Mouse (Mus musculus) thymus, postnatal 36 days (tissue): ENCODE results near the gene Srxn1.

Source experiments
- DNase-seq, 2 experiments: peaks; one replicate each; pipeline ENCODE4 v3.0.0; 2022; ENCODE audit warnings: mixed read lengths in 2 of 2

Srxn1 gene

GRCm38 (mm10) chr2:152128597-152128996 lies 23.3 kb downstream of the Srxn1 start:
- DNase-seq = no peak

DNA sequence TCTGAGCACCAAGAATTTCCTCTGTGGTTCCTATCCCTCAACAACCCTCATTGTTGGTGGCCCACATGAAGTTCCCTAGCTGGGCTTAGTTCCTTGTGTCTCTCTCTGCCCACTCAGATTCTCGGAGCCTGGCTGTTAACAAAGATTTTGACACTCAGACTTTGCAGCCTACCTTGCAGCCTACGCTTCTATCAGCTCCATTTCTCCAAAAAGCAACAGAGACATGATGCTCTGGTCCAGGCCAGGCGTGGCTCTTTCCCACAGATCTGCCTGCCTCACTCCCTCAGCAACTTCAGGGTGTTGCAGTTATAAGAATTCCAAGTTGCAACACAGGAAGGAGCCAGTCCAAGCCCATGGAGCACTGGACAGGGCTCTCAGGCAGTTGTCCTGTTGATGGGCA lies 24.5 kb downstream of the Srxn1 start:
- no peak for DNase-seq

DNA sequence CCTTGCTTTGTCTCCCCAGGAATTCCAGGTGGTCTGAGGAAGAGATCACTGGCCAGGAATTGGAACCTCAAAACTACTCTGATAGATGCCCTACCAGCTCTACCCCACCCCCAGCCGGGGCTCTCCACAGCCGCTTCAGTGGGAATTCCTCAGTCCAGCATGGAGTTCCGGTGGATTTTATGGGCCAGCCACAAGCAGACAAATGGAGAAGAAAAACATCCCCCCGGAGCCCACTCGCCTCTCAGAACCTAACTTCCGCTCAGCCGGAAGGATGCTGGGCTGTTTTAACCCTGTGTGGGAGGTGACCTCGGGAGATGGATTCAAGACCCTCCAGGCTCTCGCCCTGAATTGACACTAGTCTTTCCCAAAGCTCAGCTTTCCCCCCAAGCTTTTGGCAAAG lies 26.7 kb downstream of the Srxn1 start:
- no peak for DNase-seq

GRCm38 (mm10) chr2:152132691-152133090 lies 27.4 kb downstream of the Srxn1 start:
- no peak for DNase-seq

- DNase-seq = no peak
These were observed 34.1 kb downstream of the Srxn1 start for GRCm38 (mm10) chr2:152139191-152139987.

- DNase-seq = no peak
These were observed 35.6 kb downstream of the Srxn1 start for GRCm38 (mm10) chr2:152140941-152141340.

DNA sequence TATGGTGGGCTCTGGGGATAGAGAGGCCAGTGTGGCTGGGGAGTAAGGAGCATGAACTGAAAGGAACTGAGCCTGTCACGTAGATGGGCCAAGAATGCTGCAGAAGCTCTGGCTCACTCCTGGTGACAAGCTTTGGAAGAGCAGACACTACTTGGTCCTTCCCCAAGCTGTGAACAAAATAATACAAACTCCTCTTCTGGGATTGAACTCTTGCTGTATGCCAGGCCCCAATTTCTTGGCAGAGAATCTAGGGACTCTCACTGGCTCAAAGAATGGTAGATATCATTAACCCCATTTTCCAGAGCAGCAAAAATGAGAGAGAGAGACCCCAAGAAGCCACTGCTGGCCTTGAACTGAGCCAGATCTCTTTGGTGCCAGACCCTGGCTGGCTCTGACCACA lies 36.2 kb downstream of the Srxn1 start:
- DNase-seq = no peak

DNA sequence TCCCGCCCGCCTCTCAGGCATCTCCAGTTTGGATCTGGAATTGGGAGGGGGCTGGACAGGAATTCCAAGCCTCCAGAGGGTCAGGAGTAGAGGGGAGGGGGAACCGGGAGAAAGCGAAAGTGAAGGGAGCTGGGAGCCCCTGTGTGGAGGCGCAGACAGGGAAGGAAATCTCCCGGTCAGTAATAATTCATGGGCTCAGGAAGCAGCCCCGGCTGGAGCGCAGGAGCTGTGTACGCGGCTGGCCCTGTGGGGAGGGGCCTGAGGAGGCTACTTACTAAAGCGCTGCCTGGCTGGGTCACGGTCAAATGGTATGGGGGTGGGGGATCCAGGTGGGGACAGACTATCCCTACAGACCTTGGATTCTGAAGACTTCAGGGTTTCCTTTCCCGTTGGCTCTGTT lies 36.7 kb downstream of the Srxn1 start:
- DNase-seq = no peak

- no peak for DNase-seq
These were observed 37.3 kb downstream of the Srxn1 start for GRCm38 (mm10) chr2:152142571-152142970.

DNA sequence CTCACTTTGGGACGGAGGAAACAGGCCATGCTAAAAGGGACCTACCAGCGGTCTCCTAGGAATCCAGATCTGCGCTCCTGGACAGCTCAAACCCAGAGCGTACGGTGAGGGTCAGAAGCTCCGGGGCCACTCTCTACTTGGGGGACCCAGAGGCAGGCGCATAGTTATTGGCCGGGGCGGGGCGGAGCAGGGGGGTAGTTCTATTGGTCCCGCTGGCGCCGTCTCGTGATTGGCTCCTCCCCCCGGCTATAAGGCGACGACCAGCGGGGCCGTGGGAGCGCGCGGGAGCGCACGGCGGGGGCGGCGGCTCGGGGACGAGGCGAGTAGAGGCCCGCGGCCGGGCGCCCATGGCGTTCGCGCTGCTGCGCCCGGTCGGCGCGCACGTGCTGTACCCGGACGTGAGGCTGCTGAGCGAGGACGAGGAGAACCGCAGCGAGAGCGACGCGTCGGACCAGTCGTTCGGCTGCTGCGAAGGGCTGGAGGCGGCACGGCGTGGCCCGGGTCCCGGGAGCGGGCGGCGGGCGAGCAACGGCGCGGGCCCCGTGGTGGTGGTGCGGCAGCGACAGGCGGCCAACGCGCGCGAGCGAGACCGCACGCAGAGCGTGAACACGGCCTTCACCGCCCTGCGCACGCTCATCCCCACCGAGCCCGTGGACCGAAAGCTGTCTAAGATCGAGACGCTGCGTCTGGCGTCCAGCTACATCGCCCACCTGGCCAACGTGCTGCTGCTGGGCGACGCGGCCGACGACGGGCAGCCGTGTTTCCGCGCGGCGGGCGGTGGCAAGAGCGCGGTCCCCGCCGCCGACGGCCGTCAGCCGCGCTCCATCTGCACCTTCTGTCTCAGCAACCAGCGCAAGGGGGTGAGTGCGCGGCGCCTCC lies 38.2 kb downstream of the Srxn1 start, which contains the start of gene Tcf15:
Gene Tcf15, plus strand, starts transcription at position 283 of the 879 bp plus-strand sequence.
- DNase-seq = peak; percentile 4 to 10

DNA sequence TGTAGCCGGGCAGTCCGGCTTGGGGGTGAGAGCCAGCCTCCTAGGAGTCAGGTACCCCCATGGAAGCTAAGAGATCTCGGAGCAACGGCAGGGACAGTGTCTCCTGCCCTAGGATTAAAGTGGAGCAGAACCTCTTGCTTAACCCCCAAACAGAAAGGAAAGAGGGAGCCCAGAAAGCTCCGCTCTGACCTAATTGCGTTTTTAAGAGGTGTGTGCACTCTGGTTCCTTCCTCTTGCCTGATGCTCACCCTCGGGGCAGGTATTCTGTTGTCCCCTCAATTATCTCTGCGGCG lies 38.8 kb downstream of the Srxn1 start:
- no peak for DNase-seq

DNA sequence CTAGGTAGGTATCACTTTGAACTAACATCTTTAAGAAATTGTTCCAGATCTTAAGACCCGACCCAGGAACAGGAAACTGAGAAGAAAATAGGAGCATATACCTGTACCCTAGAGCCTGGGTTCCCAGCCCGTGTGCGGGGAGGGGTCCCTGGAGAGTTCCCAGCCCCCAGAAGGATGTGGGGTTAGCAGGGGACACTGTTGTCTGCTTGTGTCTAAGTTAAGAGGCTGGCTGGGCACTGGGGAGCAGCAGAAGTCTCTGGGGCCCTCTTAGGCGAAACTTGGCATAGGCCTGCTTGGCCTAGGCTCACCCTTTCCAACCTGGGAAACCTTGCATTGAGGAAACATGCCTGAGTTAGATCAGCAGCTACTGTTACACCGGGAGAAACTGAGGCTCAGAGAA lies 39.2 kb downstream of the Srxn1 start:
- DNase-seq = no peak

DNA sequence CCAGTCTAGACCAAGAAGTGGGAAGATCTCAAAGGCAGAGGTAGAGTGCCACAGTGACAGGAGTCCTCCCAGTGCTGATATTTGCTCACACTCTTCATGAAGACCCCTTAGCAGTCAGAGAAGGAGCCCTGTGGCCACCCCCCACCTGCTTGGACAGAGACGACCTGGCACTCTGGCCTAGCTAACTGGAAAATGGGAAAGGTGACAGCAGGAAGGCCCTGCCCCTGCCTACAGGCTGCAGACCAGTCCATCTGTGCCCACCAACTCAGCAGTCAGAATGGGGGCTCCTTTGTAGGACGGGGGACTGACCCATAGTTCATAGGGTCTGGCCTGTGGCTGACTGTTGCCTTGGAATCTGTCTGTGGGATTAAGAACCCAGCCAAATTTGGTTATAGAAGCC lies 40.4 kb downstream of the Srxn1 start:
- no peak for DNase-seq

GRCm38 (mm10) chr2:152147079-152147478 lies 41.8 kb downstream of the Srxn1 start:
- no peak for DNase-seq

- DNase-seq = no peak
These were observed 43.4 kb downstream of the Srxn1 start for GRCm38 (mm10) chr2:152148675-152149074.

DNA sequence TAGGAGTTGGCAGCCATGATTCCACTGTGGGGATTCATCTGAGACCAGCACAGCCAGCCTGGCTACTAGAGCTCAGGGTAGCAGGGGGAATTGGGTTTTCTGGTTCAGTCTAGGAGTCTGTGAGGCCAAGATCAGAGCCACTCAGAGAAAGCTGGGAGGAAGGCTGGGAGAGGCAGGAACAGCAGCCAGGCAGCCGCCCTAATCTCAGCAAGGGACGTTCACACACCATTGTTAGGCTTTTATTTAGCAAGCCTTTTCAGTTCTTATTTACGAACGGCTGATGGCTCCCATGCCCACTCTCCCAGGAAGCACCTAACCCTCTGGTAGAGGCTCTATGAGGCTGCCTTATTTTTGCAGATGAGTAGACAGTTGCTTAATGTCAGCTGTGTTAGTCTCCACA lies 44.6 kb downstream of the Srxn1 start:
- DNase-seq = no peak

DNA sequence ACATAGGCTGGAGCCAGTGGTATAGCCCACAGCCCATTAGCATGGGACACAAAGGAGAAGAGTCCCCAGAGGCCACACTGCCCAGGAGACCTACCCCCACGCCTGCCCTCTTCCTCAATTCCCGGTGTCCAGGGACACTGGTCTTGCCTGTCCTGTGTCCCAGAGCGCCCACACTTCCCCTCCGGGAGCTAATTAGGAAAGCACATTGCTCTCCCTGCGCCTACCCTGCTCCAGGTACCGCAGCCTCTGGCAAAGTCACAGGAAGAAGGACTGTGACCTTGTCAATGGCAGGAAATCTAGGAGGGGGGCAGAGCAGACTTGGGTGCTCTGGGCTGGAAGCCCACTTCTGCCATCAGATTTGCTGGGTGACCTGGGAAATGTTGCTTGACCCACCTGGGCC lies 45.1 kb downstream of the Srxn1 start:
- DNase-seq = no peak

DNA sequence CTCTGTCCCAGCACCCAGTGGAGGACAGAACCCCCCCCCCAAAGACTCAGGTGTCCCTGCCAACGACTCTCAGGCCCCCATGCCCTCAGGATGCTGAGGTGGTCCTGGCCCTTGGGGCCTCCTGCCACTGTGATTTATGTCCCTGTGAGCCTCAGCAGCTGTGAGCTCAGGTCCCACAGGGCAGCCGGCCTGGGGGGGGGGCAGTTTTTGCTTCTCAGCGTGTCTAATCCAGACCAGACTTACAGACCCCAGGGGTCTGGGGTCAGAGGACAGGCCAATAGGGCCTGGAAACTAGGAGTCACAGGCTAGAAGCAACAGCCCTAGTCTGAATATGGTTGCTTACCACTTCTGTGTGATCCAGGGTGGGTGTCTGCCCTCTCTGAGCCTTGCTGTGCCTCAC lies 48.0 kb downstream of the Srxn1 start:
- no peak for DNase-seq

- DNase-seq = no peak
These were observed 50.3 kb downstream of the Srxn1 start for GRCm38 (mm10) chr2:152155414-152156208.

DNA sequence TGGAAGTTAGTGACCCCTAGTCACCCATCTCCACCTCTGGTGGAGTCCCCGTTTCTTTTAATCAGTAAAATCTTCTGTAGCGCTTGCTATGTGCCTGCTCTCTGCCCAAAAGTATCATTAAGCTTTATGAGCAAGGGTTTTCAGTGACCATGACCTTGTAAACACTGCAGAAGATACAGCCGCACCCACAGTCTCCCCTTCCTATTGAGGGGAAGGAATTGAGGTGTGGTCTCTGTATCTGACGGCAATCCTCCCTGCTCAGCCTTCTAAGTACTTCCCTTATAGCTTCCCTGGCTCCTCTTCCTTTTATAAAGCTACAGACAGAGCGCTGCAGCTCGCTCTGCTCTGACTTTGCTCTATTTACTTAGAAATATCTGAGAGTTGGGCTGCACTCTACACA lies 51.2 kb downstream of the Srxn1 start:
- DNase-seq = no peak

- no peak for DNase-seq
These were observed 54.2 kb downstream of the Srxn1 start for GRCm38 (mm10) chr2:152159487-152159886.
